Mouse (Mus musculus) limb, embryonic 11.5 days (tissue): Measurements from ENCODE around the gene Rasa2. TPM values are rescaled to one million over a fixed set of nuclear protein-coding genes. Genes with fewer than 3 reads are reported as not detected.
A peak's percentile ranks its signal among the peaks of the same experiment; 100 is the strongest.

Experiments used
- ATAC-seq: fragments of 200-750 bp; cut with Nextera tagmentation; 2 replicates; pipeline ENCODE4 v1.8.0; 2017; ENCODE audit warnings: low read depth; ENCODE audit not compliant: insufficient number of reproducible peaks, low FRiP score, low TSS enrichment
- DNase-seq: peaks from one replicate; pipeline ENCODE4 v3.0.0-alpha.2; 2015; ENCODE audit warnings: low spot score
- H3K27ac ChIP-seq: fragments of 300-500 bp; sonication (generic); replicated peaks from 2 replicates; pipeline ENCODE4 v1.5.1; 2014; ENCODE audit warnings: low read depth, mild to moderate bottlenecking, low read length
- H3K27me3 ChIP-seq: fragments of 300-500 bp; sonication (generic); 2 replicates; pipeline ENCODE4 v1.6.1; 2014; ENCODE audit warnings: mild to moderate bottlenecking, low read length, mixed read lengths; ENCODE audit not compliant: control insufficient read depth, insufficient read depth
- H3K36me3 ChIP-seq: fragments of 300-500 bp; sonication (generic); 2 replicates; pipeline ENCODE4 v1.6.1; 2014; ENCODE audit warnings: mild to moderate bottlenecking, low read length, moderate library complexity, mixed read lengths; ENCODE audit not compliant: control insufficient read depth, insufficient read depth
- H3K4me1 ChIP-seq: fragments of 300-500 bp; sonication (generic); 2 replicates; pipeline ENCODE4 v1.6.1; 2014; ENCODE audit warnings: low read length, mixed read lengths; ENCODE audit not compliant: control insufficient read depth, insufficient read depth
- H3K4me2 ChIP-seq: fragments of 300-500 bp; sonication (generic); 2 replicates; pipeline ENCODE4 v1.6.1; 2014; ENCODE audit warnings: low read depth, mild to moderate bottlenecking, moderate library complexity; ENCODE audit not compliant: severe bottlenecking
- H3K4me3 ChIP-seq: fragments of 300-500 bp; sonication (generic); 2 replicates; pipeline ENCODE4 v1.5.1; 2014; ENCODE audit warnings: low read depth, low read length
- H3K9ac ChIP-seq: fragments of 300-500 bp; sonication (generic); 2 replicates; pipeline ENCODE4 v1.6.1; 2014; ENCODE audit warnings: mild to moderate bottlenecking, low read length
- H3K9me3 ChIP-seq: fragments of 300-500 bp; sonication (generic); 2 replicates; pipeline ENCODE4 v1.6.1; 2016; ENCODE audit warnings: low read length; ENCODE audit not compliant: control insufficient read depth
- WGBS: fragments of 180-500 bp; shearing (Covaris S2); extraction: QIAGEN DNeasy Blood & Tissue Kit; methylation state at CpG from one replicate; pipeline ENCODE4 v1.1.7; 2014; 5-methylcytosine and 5-hydroxymethylcytosine counted together
- polyA plus RNA-seq: library from polyadenylated mRNA; unstranded; fragments of >200 nt; fragmentation: Nextera tagmentation; extraction: Ambion mirVana; gene quantifications from 2 replicates; pipeline ENCODE4 v1.2.1, GENCODE M21; 2014

The Rasa2 gene
- polyA plus RNA-seq, 1 experiment from 2014 or later, result 20.6 TPM

- Histone ChIP-seq H3K27ac (no peak overlapping the region), H3K4me2 (no peak overlapping the region), H3K27me3 (no peaks in the 10 kb centered on the region), H3K36me3 (peaks cover 6% of the 10 kb centered on the region; the same call in 1 of the 2 replicates), H3K9ac (no peak overlapping the region), H3K9me3 (no peaks in the 10 kb centered on the region), H3K4me1 (no peaks in the 10 kb centered on the region), H3K4me3 (no peak overlapping the region)
- 93% methylated on average over 6 of the region's 6 CpGs for WGBS
- ATAC-seq (no peak), DNase-seq (no peak)
Observed at GRCm38 (mm10) chr9:96559148-96559547, 72.3 kb downstream of the Rasa2 start.

GRCm38 (mm10) chr9:96558594-96558993, 72.8 kb downstream of the Rasa2 start:
- H3K9me3 ChIP-seq, result no peaks in the 10 kb centered on the region
- no peak overlapping the region for H3K9ac ChIP-seq
- H3K4me3 ChIP-seq, result no peak overlapping the region
- ATAC-seq, result no peak
- no peaks in the 10 kb centered on the region for H3K4me1 ChIP-seq
- H3K27ac ChIP-seq, result no peak overlapping the region
- no peaks in the 10 kb centered on the region for H3K27me3 ChIP-seq
- H3K36me3 ChIP-seq, result peaks cover 6% of the 10 kb centered on the region; the same call in 1 of the 2 replicates
- WGBS, result 69% methylated on average over 1 of the region's 1 CpGs
- no peak overlapping the region for H3K4me2 ChIP-seq
- DNase-seq, result no peak

- DNase-seq (no peak), ATAC-seq (no peak)
- Histone ChIP-seq H3K4me2 (no peak overlapping the region), H3K9me3 (no peaks in the 10 kb centered on the region), H3K4me1 (no peaks in the 10 kb centered on the region), H3K4me3 (no peak overlapping the region), H3K9ac (no peak overlapping the region), H3K36me3 (0 out of 2 replicates have a peak, but pooled peaks cover 3% of the 10 kb centered on the region), H3K27ac (no peak overlapping the region), H3K27me3 (no peaks in the 10 kb centered on the region)
- WGBS, result 95% methylated on average over 1 of the region's 1 CpGs
Observed at GRCm38 (mm10) chr9:96554095-96554494, 77.3 kb downstream of the Rasa2 start.

GRCm38 (mm10) chr9:96545410-96545809, 86.0 kb downstream of the Rasa2 start:
- Histone ChIP-seq H3K4me2 (no peak overlapping the region), H3K9ac (no peak overlapping the region), H3K27me3 (no peaks in the 10 kb centered on the region), H3K4me3 (no peak overlapping the region), H3K9me3 (no peaks in the 10 kb centered on the region), H3K27ac (no peak overlapping the region), H3K4me1 (no peaks in the 10 kb centered on the region), H3K36me3 (no peaks in the 10 kb centered on the region; the same call in 1 of the 2 replicates)
- DNase-seq, result no peak
- WGBS, result 92% methylated on average over 13 of the region's 13 CpGs
- no peak for ATAC-seq

- Histone ChIP-seq H3K27ac (no peak overlapping the region), H3K9me3 (no peaks in the 10 kb centered on the region), H3K36me3 (no peaks in the 10 kb centered on the region; the same call in 1 of the 2 replicates), H3K4me3 (no peak overlapping the region), H3K9ac (no peak overlapping the region), H3K4me2 (0 out of 2 replicates have a peak overlapping the region, but pooled peaks have one; percentile 15), H3K27me3 (no peaks in the 10 kb centered on the region), H3K4me1 (no peaks in the 10 kb centered on the region)
- peak; percentile 79 for DNase-seq
- WGBS, result 42% methylated on average over 27 of the region's 27 CpGs
- ATAC-seq, result peak; percentile 31; the same call in 1 of the 2 replicates
Observed at GRCm38 (mm10) chr9:96543643-96544640, 87.5 kb downstream of the Rasa2 start.

GRCm38 (mm10) chr9:96538916-96539315, 92.5 kb downstream of the Rasa2 start:
- Histone ChIP-seq H3K9ac (no peak overlapping the region), H3K4me3 (no peak overlapping the region), H3K4me2 (no peak overlapping the region), H3K27ac (no peak overlapping the region), H3K9me3 (no peaks in the 10 kb centered on the region), H3K36me3 (no peaks in the 10 kb centered on the region), H3K4me1 (0 out of 2 replicates have a peak, but pooled peaks cover 3% of the 10 kb centered on the region), H3K27me3 (no peaks in the 10 kb centered on the region)
- WGBS, result 70% methylated on average over 10 of the region's 10 CpGs
- no peak for ATAC-seq
- no peak for DNase-seq

GRCm38 (mm10) chr9:96537615-96537919, 93.8 kb downstream of the Rasa2 start:
- Histone ChIP-seq H3K9me3 (no peaks in the 10 kb centered on the region), H3K4me2 (no peak overlapping the region; the same call in 1 of the 2 replicates), H3K27me3 (no peaks in the 10 kb centered on the region), H3K4me1 (0 out of 2 replicates have a peak, but pooled peaks cover 3% of the 10 kb centered on the region), H3K9ac (no peak overlapping the region), H3K27ac (no peak overlapping the region), H3K36me3 (no peaks in the 10 kb centered on the region), H3K4me3 (no peak overlapping the region)
- 96% methylated on average over 6 of the region's 6 CpGs for WGBS
- no peak for ATAC-seq
- no peak for DNase-seq

- Histone ChIP-seq H3K27ac (no peak overlapping the region), H3K9me3 (no peaks in the 10 kb centered on the region), H3K9ac (peak overlapping the region; percentile 61), H3K4me1 (0 out of 2 replicates have a peak, but pooled peaks cover 3% of the 10 kb centered on the region), H3K4me3 (peak overlapping the region; percentile 22), H3K36me3 (no peaks in the 10 kb centered on the region), H3K27me3 (no peaks in the 10 kb centered on the region), H3K4me2 (peak overlapping the region; percentile 58)
- DNase-seq, result peak; percentile 80
- peak; percentile 82 for ATAC-seq
- 22% methylated on average over 37 of the region's 37 CpGs for WGBS
Observed at GRCm38 (mm10) chr9:96536895-96537614, 94.4 kb downstream of the Rasa2 start.
